Mouse (Mus musculus): ENCODE measurements around the gene Kctd14. TPM values are rescaled to one million over a fixed set of nuclear protein-coding genes. Genes with fewer than 3 reads are reported as not detected.
A peak's percentile ranks its signal among the peaks of the same experiment; 100 is the strongest.

Gene Kctd14
- polyA plus RNA-seq, 1 experiment: 0.10 TPM

GRCm38 (mm10) chr7:97423754-97424153, 27.4 kb upstream of the Kctd14 start:
- Histone ChIP-seq H3K36me3 (ENCODE audit: control insufficient read depth, insufficient read depth) (no peaks in the 10 kb centered on the region), H3ac (ENCODE audit: control insufficient read depth, insufficient read length) (no peak overlapping the region), H3K4me2 (ENCODE audit: low read depth) (no peak overlapping the region), H3K79me2 (ENCODE audit: control insufficient read depth, insufficient read depth) (no peaks in the 10 kb centered on the region), H3K27me3 (ENCODE audit: control insufficient read depth, insufficient read depth, insufficient read length) (no peaks in the 10 kb centered on the region), H3K4me3 (no peak overlapping the region)
- TF ChIP-seq SRF (IDR thresholded peaks at IDR 0.05; ENCODE audit: control insufficient read depth, insufficient read length, low read depth): no peak
- TF ChIP-seq CEBPB (IDR thresholded peaks at IDR 0.05; ENCODE audit: insufficient read depth, poor library complexity, severe bottlenecking): no peak
- TF ChIP-seq MYOD1 (IDR thresholded peaks at IDR 0.05; ENCODE audit: control insufficient read depth in 1 of 3, insufficient read length in 2 of 3, low read depth in 2 of 3): no peak
- no peak for TF ChIP-seq USF1 (IDR thresholded peaks at IDR 0.05; ENCODE audit: low read depth)
- TF ChIP-seq POLR2A (IDR thresholded peaks at IDR 0.05; ENCODE audit: insufficient read length, low read depth): no peak
- no peak for TF ChIP-seq MYOG (IDR thresholded peaks at IDR 0.05; ENCODE audit: control insufficient read depth in 1 of 3, insufficient read depth in 1 of 3, insufficient read length in 2 of 3, low read depth in 2 of 3)
- no peak for TF ChIP-seq TCF3 (IDR thresholded peaks at IDR 0.05; ENCODE audit: insufficient read length, low read depth)
- no peak for TF ChIP-seq TCF12 (IDR thresholded peaks at IDR 0.05; ENCODE audit: insufficient read depth, poor library complexity, severe bottlenecking)
- no peak for TF ChIP-seq MAX (IDR thresholded peaks at IDR 0.05; ENCODE audit: low read depth)
- no peak for TF ChIP-seq E2F4 (IDR thresholded peaks at IDR 0.05; ENCODE audit: insufficient read depth)
- TF ChIP-seq POLR2AphosphoS2 (IDR thresholded peaks at IDR 0.05; ENCODE audit: insufficient read length, low read depth): no peak
- TF ChIP-seq REST (IDR thresholded peaks at IDR 0.05; ENCODE audit: insufficient read depth, insufficient read length): no peak

GRCm38 (mm10) chr7:97424621-97425245, 26.4 kb upstream of the Kctd14 start:
- Histone ChIP-seq H3K79me2 (ENCODE audit: control insufficient read depth, insufficient read depth) (no peaks in the 10 kb centered on the region), H3K4me2 (ENCODE audit: low read depth) (peak overlapping the region; percentile 55), H3K36me3 (ENCODE audit: control insufficient read depth, insufficient read depth) (no peaks in the 10 kb centered on the region), H3K4me3 (no peak overlapping the region), H3ac (ENCODE audit: control insufficient read depth, insufficient read length) (no peak overlapping the region), H3K27me3 (ENCODE audit: control insufficient read depth, insufficient read depth, insufficient read length) (no peaks in the 10 kb centered on the region)
- TF ChIP-seq USF1 (IDR thresholded peaks at IDR 0.05; ENCODE audit: low read depth) (no peak), MYOD1 (IDR thresholded peaks at IDR 0.05; ENCODE audit: control insufficient read depth in 1 of 3, insufficient read length in 2 of 3, low read depth in 2 of 3) (no peak)

GRCm38 (mm10) chr7:97426566-97426965, 24.6 kb upstream of the Kctd14 start:
- H3K27me3 ChIP-seq (ENCODE audit: control insufficient read depth, insufficient read depth, insufficient read length): no peaks in the 10 kb centered on the region
- no peak overlapping the region for H3ac ChIP-seq (ENCODE audit: control insufficient read depth, insufficient read length)
- H3K4me3 ChIP-seq: no peak overlapping the region
- peak overlapping the region; percentile 54 for H3K4me2 ChIP-seq (ENCODE audit: low read depth)
- TF ChIP-seq CEBPB (IDR thresholded peaks at IDR 0.05; ENCODE audit: insufficient read depth, poor library complexity, severe bottlenecking) (no peak), POLR2AphosphoS2 (IDR thresholded peaks at IDR 0.05; ENCODE audit: insufficient read length, low read depth) (no peak), E2F4 (IDR thresholded peaks at IDR 0.05; ENCODE audit: insufficient read depth) (no peak), MAX (IDR thresholded peaks at IDR 0.05; ENCODE audit: low read depth) (no peak), MYOG (IDR thresholded peaks at IDR 0.05; ENCODE audit: control insufficient read depth in 1 of 3, insufficient read depth in 1 of 3, insufficient read length in 2 of 3, low read depth in 2 of 3) (no peak), SRF (IDR thresholded peaks at IDR 0.05; ENCODE audit: control insufficient read depth, insufficient read length, low read depth) (no peak), REST (IDR thresholded peaks at IDR 0.05; ENCODE audit: insufficient read depth, insufficient read length) (no peak), MYOD1 (IDR thresholded peaks at IDR 0.05; ENCODE audit: control insufficient read depth in 1 of 3, insufficient read length in 2 of 3, low read depth in 2 of 3) (no peak), TCF3 (IDR thresholded peaks at IDR 0.05; ENCODE audit: insufficient read length, low read depth) (no peak), USF1 (IDR thresholded peaks at IDR 0.05; ENCODE audit: low read depth) (no peak), TCF12 (IDR thresholded peaks at IDR 0.05; ENCODE audit: insufficient read depth, poor library complexity, severe bottlenecking) (no peak), POLR2A (IDR thresholded peaks at IDR 0.05; ENCODE audit: insufficient read length, low read depth) (no peak)
- no peaks in the 10 kb centered on the region for H3K36me3 ChIP-seq (ENCODE audit: control insufficient read depth, insufficient read depth)
- H3K79me2 ChIP-seq (ENCODE audit: control insufficient read depth, insufficient read depth): no peaks in the 10 kb centered on the region

GRCm38 (mm10) chr7:97427296-97427695, 23.8 kb upstream of the Kctd14 start:
- H3K27me3 ChIP-seq (ENCODE audit: control insufficient read depth, insufficient read depth, insufficient read length): no peaks in the 10 kb centered on the region
- peak overlapping the region; percentile 54 for H3K4me2 ChIP-seq (ENCODE audit: low read depth)
- TF ChIP-seq TCF3 (IDR thresholded peaks at IDR 0.05; ENCODE audit: insufficient read length, low read depth) (no peak), CEBPB (IDR thresholded peaks at IDR 0.05; ENCODE audit: insufficient read depth, poor library complexity, severe bottlenecking) (no peak), USF1 (IDR thresholded peaks at IDR 0.05; ENCODE audit: low read depth) (no peak), SRF (IDR thresholded peaks at IDR 0.05; ENCODE audit: control insufficient read depth, insufficient read length, low read depth) (no peak), POLR2AphosphoS2 (IDR thresholded peaks at IDR 0.05; ENCODE audit: insufficient read length, low read depth) (no peak), POLR2A (IDR thresholded peaks at IDR 0.05; ENCODE audit: insufficient read length, low read depth) (no peak), REST (IDR thresholded peaks at IDR 0.05; ENCODE audit: insufficient read depth, insufficient read length) (no peak), E2F4 (IDR thresholded peaks at IDR 0.05; ENCODE audit: insufficient read depth) (no peak), MYOG (IDR thresholded peaks at IDR 0.05; ENCODE audit: control insufficient read depth in 1 of 3, insufficient read depth in 1 of 3, insufficient read length in 2 of 3, low read depth in 2 of 3) (no peak), MAX (IDR thresholded peaks at IDR 0.05; ENCODE audit: low read depth) (no peak), MYOD1 (IDR thresholded peaks at IDR 0.05; ENCODE audit: control insufficient read depth in 1 of 3, insufficient read length in 2 of 3, low read depth in 2 of 3) (no peak), TCF12 (IDR thresholded peaks at IDR 0.05; ENCODE audit: insufficient read depth, poor library complexity, severe bottlenecking) (no peak)
- no peak overlapping the region for H3K4me3 ChIP-seq
- H3K36me3 ChIP-seq (ENCODE audit: control insufficient read depth, insufficient read depth): no peaks in the 10 kb centered on the region
- no peak overlapping the region for H3ac ChIP-seq (ENCODE audit: control insufficient read depth, insufficient read length)
- H3K79me2 ChIP-seq (ENCODE audit: control insufficient read depth, insufficient read depth): no peaks in the 10 kb centered on the region

Data from myocyte (in vitro differentiated cells).